ENCODE assay signal across 18 mouse cellular contexts in genomic region chr3:130094125-130094704, GRCm38 (mm10). TPM values are rescaled to one million over a fixed set of nuclear protein-coding genes. Genes with fewer than 3 reads are reported as not detected.
"Had no signal": no experiment of that assay in that cellular context is flagged by ENCODE, and none has a peak within 500 bp of the region (broad histone marks: within the 10 kb centered on the region; RNA-seq: fewer than 3 reads in every experiment).

No protein-coding gene starts in this region.

- H3K4me1 ChIP-seq: kidney, embryonic 15.5 days; liver, embryonic 13.5 days; stomach, embryonic 15.5 days had no signal

- H3K27ac ChIP-seq: kidney, embryonic 15.5 days; left cerebral cortex, adult 2 months; liver, embryonic 13.5 days; stomach, embryonic 15.5 days had no signal

- H3K4me2 ChIP-seq: kidney, embryonic 15.5 days; liver, embryonic 13.5 days; midbrain, embryonic 11.5 days; stomach, embryonic 15.5 days had no signal

- H3K4me3 ChIP-seq: kidney, embryonic 15.5 days; left cerebral cortex, adult 2 months; liver, embryonic 13.5 days; myocyte; stomach, embryonic 15.5 days had no signal

- DNase-seq: kidney, adult 8-10 months; kidney, postnatal 10 days; kidney, postnatal 36 days; layer of hippocampus, postnatal 36 days; liver, embryonic 13.5 days; lung, adult 2 months; lung, postnatal 14 days; lung, postnatal 4 days; right cerebral cortex, postnatal 25 days; spleen, adult 18-20 months; thymus, postnatal 25 days had no signal

- H3K36me3 ChIP-seq: kidney, embryonic 15.5 days; liver, embryonic 13.5 days; stomach, embryonic 15.5 days had no signal

- H3K27me3 ChIP-seq: kidney, embryonic 15.5 days; liver, embryonic 13.5 days; stomach, embryonic 15.5 days had no signal

- H3K9ac ChIP-seq: kidney, embryonic 15.5 days; liver, embryonic 13.5 days; stomach, embryonic 15.5 days had no signal

- H3K9me3 ChIP-seq: kidney, embryonic 15.5 days; liver, embryonic 13.5 days; stomach, embryonic 15.5 days had no signal

RNA-seq across cellular contexts. Expression of gene Col25a1, which starts 37.1 kb away (rescaled TPM):
- total RNA-seq: megakaryocyte-erythroid progenitor cell, adult 5-6 weeks; monocyte, adult 5-6 weeks had no signal
